ENCODE assay signal across 8 mouse cellular contexts in the genomic region with DNA sequence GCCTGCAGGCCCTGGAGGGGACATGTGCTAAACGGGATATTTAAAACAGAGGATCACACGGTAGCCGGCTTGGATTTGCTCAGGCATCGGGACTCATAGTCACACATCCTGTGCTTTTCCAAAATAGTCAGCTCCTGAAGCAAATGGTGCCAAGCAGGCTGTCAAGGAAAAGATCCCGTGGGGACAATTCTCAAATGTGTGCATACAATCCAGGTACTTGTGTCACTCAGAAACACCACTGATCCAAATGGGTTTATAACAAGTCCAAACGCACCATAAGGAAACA. TPM values are rescaled to one million over a fixed set of nuclear protein-coding genes. Genes with fewer than 3 reads are reported as not detected.
DNase-seq lines count a peak whose midpoint lies in the region; ATAC-seq and TF ChIP-seq lines count a peak whose summit lies in the region.

No protein-coding gene starts in this region.

- no peaks in the 10 kb centered on the region for H3K36me3 ChIP-seq in kidney, postnatal 0 days (ENCODE audit: insufficient read depth, low read length)
- no peaks in the 10 kb centered on the region for H3K36me3 ChIP-seq in embryonic facial prominence, embryonic 14.5 days (ENCODE audit: control insufficient read depth, insufficient read depth, low read length)
- H3K36me3 ChIP-seq in intestine, embryonic 16.5 days (ENCODE audit: control insufficient read depth, insufficient read depth, low read length) = no peaks in the 10 kb centered on the region
- H3K36me3 ChIP-seq in neural tube, embryonic 13.5 days = no peaks in the 10 kb centered on the region

- peak overlapping the region; percentile 93 for H3K27ac ChIP-seq in kidney, postnatal 0 days
- peak overlapping the region; percentile 91 for H3K27ac ChIP-seq in embryonic facial prominence, embryonic 14.5 days (replicated peaks; ENCODE audit: low read depth, low read length)
- H3K27ac ChIP-seq in intestine, embryonic 16.5 days (ENCODE audit: low read length) = 0 out of 2 replicates have a peak overlapping the region, but pooled peaks have one; percentile 76
- H3K27ac ChIP-seq in neural tube, embryonic 13.5 days (replicated peaks) = peak overlapping the region; percentile 99

- H3K4me1 ChIP-seq in kidney, postnatal 0 days (replicated peaks; ENCODE audit: insufficient read depth, low read length) = peaks cover 23% of the 10 kb centered on the region
- H3K4me1 ChIP-seq in embryonic facial prominence, embryonic 14.5 days (ENCODE audit: control insufficient read depth, insufficient read depth, low read length) = peaks cover 20% of the 10 kb centered on the region
- peaks cover 8% of the 10 kb centered on the region for H3K4me1 ChIP-seq in intestine, embryonic 16.5 days (ENCODE audit: control insufficient read depth, insufficient read depth, low read length)
- H3K4me1 ChIP-seq in neural tube, embryonic 13.5 days (replicated peaks) = peaks cover 42% of the 10 kb centered on the region

- H3K27me3 ChIP-seq in kidney, postnatal 0 days (ENCODE audit: insufficient read depth, low read length) = no peaks in the 10 kb centered on the region
- H3K27me3 ChIP-seq in embryonic facial prominence, embryonic 14.5 days (replicated peaks; ENCODE audit: control insufficient read depth, insufficient read depth, low read length) = no peaks in the 10 kb centered on the region
- H3K27me3 ChIP-seq in intestine, embryonic 16.5 days (replicated peaks; ENCODE audit: control insufficient read depth, insufficient read depth, low read length) = no peaks in the 10 kb centered on the region
- H3K27me3 ChIP-seq in neural tube, embryonic 13.5 days = no peaks in the 10 kb centered on the region

- no peak for ATAC-seq in kidney, postnatal 0 days (replicated peaks; ENCODE audit: low FRiP score, low read depth)
- no peak for ATAC-seq in embryonic facial prominence, embryonic 14.5 days (ENCODE audit: low read depth)
- no peak for ATAC-seq in intestine, embryonic 16.5 days
- ATAC-seq in neural tube, embryonic 13.5 days (ENCODE audit: low read depth) = no peak

- 42% methylated on average over 6 of the region's 6 CpGs for WGBS in kidney, postnatal 0 days
- 47% methylated on average over 6 of the region's 6 CpGs for WGBS in embryonic facial prominence, embryonic 14.5 days
- WGBS in intestine, embryonic 16.5 days = 60% methylated on average over 6 of the region's 6 CpGs
- 42% methylated on average over 6 of the region's 6 CpGs for WGBS in neural tube, embryonic 13.5 days

- no peak for DNase-seq in kidney, postnatal 0 days (ENCODE audit: low spot score)
- DNase-seq in kidney, postnatal 36 days = no peak
- no peak for DNase-seq in embryonic facial prominence, embryonic 14.5 days (ENCODE audit: low spot score)
- no peak for DNase-seq in gastrocnemius, adult 18-20 months (ENCODE audit: low spot score)
- DNase-seq in thymus, adult 18-20 months = no peak
- no peak for DNase-seq in thymus, postnatal 14 days

- peak overlapping the region; percentile 82; the same call in 1 of the 2 replicates for H3K4me3 ChIP-seq in kidney, postnatal 0 days (replicated peaks; ENCODE audit: low read depth, low read length)
- peak overlapping the region; percentile 82 for H3K4me3 ChIP-seq in embryonic facial prominence, embryonic 14.5 days (ENCODE audit: low read depth, low read length)
- H3K4me3 ChIP-seq in intestine, embryonic 16.5 days (ENCODE audit: low read length) = no peak overlapping the region
- H3K4me3 ChIP-seq in neural tube, embryonic 13.5 days = peak overlapping the region; percentile 83

- H3K9me3 ChIP-seq in kidney, postnatal 0 days (replicated peaks; ENCODE audit: low read length) = no peaks in the 10 kb centered on the region
- H3K9me3 ChIP-seq in embryonic facial prominence, embryonic 14.5 days (ENCODE audit: control insufficient read depth, low read length) = no peaks in the 10 kb centered on the region; the same call in 1 of the 2 replicates
- H3K9me3 ChIP-seq in intestine, embryonic 16.5 days (ENCODE audit: control insufficient read depth, low read length) = no peaks in the 10 kb centered on the region
- H3K9me3 ChIP-seq in neural tube, embryonic 13.5 days = no peaks in the 10 kb centered on the region

- peak overlapping the region; percentile 97; the same call in 1 of the 2 replicates for H3K9ac ChIP-seq in kidney, postnatal 0 days (ENCODE audit: low read depth, low read length)
- H3K9ac ChIP-seq in embryonic facial prominence, embryonic 14.5 days (ENCODE audit: low read depth, low read length) = peak overlapping the region; percentile 98
- H3K9ac ChIP-seq in intestine, embryonic 16.5 days (ENCODE audit: low read depth, low read length) = peak overlapping the region; percentile 92
- H3K9ac ChIP-seq in neural tube, embryonic 13.5 days = peak overlapping the region; percentile 100

- peak overlapping the region; percentile 91 for H3K4me2 ChIP-seq in kidney, postnatal 0 days (ENCODE audit: low read length)
- H3K4me2 ChIP-seq in embryonic facial prominence, embryonic 14.5 days (ENCODE audit: low read depth, low read length) = peak overlapping the region; percentile 94
- H3K4me2 ChIP-seq in intestine, embryonic 16.5 days (ENCODE audit: low read depth, low read length) = peak overlapping the region; percentile 90
- H3K4me2 ChIP-seq in neural tube, embryonic 13.5 days = peak overlapping the region; percentile 90

- no peak for TF ChIP-seq CTCF in kidney, postnatal 0 days (IDR thresholded peaks at IDR 0.05; ENCODE audit: low read depth)

RNA-seq across cellular contexts. Expression of a gene that starts 0.3 kb away (rescaled TPM):
- polyA plus RNA-seq in kidney, postnatal 0 days (2015; fragmentation: Nextera tagmentation; extraction: Ambion mirVana) = 19.8 and 24.0 TPM in 2 replicates
- polyA plus RNA-seq in embryonic facial prominence, embryonic 14.5 days (2014; fragmentation: Nextera tagmentation; extraction: Ambion mirVana) = 14.1 and 16.3 TPM in 2 replicates
- 7.9 and 8.5 TPM in 2 replicates for polyA plus RNA-seq in intestine, embryonic 16.5 days (2015; fragmentation: Nextera tagmentation; extraction: Ambion mirVana)
- polyA plus RNA-seq in neural tube, embryonic 13.5 days (2015; fragmentation: Nextera tagmentation; extraction: Ambion mirVana) = 60.5 and 67.6 TPM in 2 replicates
- 10 to 100 TPM; 27.5 to 27.9 TPM for total RNA-seq in gastrocnemius, adult 18-20 months (2021)
